Mouse (Mus musculus) Patski (cell line): ENCODE measurements around the gene Dnajc4. TPM values are rescaled to one million over a fixed set of nuclear protein-coding genes. Genes with fewer than 3 reads are reported as not detected.

Source experiments
- ATAC-seq: fragments of 100-300 bp; one replicate; pipeline ENCODE4 v1.8.0; 2021
- CTCF ChIA-PET: fragments of 350-600 bp; sonication (Branson Sonifier 250); formaldehyde crosslinking; loops from one replicate; lab custom pipeline; 2022; ENCODE audit warnings: inconsistent platforms; lab: Charles Lee
- POLR2A ChIA-PET: fragments of 350-600 bp; sonication (Branson Sonifier 250); formaldehyde crosslinking; loops from one replicate; lab custom pipeline; 2022; ENCODE audit warnings: antibody characterized with exemption, inconsistent platforms; lab: Charles Lee
- DNase-seq: peaks from one replicate; pipeline ENCODE4 v3.0.0-alpha.2; 2011; ENCODE audit warnings: low read depth, low spot score
- H3K27me3 ChIP-seq: fragments of 371-371 bp; one replicate; pipeline ENCODE4 v1.5.1; 2021
- CTCF ChIP-seq: fragments of 100-300 bp; IDR thresholded peaks from one replicate; pipeline ENCODE4 v1.5.1; 2021
- in situ Hi-C: fragments of 300-500 bp; cut with MboI; formaldehyde crosslinking; loops from 3 replicates; pipeline ENCODE4 v1.11.1; 2018; ENCODE audit warnings: low pct_unique_long_range_greater_than_20kb, mixed read lengths
- polyA plus RNA-seq: library from polyadenylated mRNA; unstranded; gene quantifications from one replicate; pipeline ENCODE4 v1.2.3, GENCODE M21; 2021

Gene Dnajc4
- polyA plus RNA-seq, 1 experiment from 2014 or later, result 26.0 TPM

- no peak for TF ChIP-seq CTCF
- ATAC-seq (no peak), DNase-seq (no peak)
- no peaks in the 10 kb centered on the region for H3K27me3 ChIP-seq
- POLR2A ChIA-PET, result interaction anchor here (0.6 to 3.7 kb wide), 7 partner anchors 14 to 130 kb away, joined by 3 to 20 read pairs (median 4); partner anchors contain the start of genes Bad, Gpr137 and Rps6ka4
- CTCF ChIA-PET, result interaction anchor here (1.0 to 3.6 kb wide), 8 partner anchors 9 to 48 kb away, joined by 3 to 21 read pairs (median 8); partner anchors contain the start of gene Fkbp2
- in situ Hi-C loops, result no loop called here
Measured at GRCm38 (mm10) chr19:6970460-6971085, 21.8 kb downstream of the Dnajc4 start.

- ChIA-PET CTCF (interaction anchor here (1.0 to 3.6 kb wide), 8 partner anchors 9 to 48 kb away, joined by 3 to 21 read pairs (median 8); partner anchors contain the start of gene Fkbp2), POLR2A (interaction anchor here (0.6 to 3.7 kb wide), 7 partner anchors 11 to 130 kb away, joined by 3 to 20 read pairs (median 4); partner anchors contain the start of genes Bad, Gpr137 and Rps6ka4)
- no peak for TF ChIP-seq CTCF
- peak; percentile 65 for ATAC-seq
- no peak for DNase-seq
- in situ Hi-C loops, result no loop called here
- H3K27me3 ChIP-seq, result no peaks in the 10 kb centered on the region
Measured at GRCm38 (mm10) chr19:6969665-6970381, 22.5 kb downstream of the Dnajc4 start.

GRCm38 (mm10) chr19:6969291-6969664 lies 23.1 kb downstream of the Dnajc4 start:
- no peak for TF ChIP-seq CTCF
- no peak for DNase-seq
- H3K27me3 ChIP-seq, result no peaks in the 10 kb centered on the region
- POLR2A ChIA-PET, result interaction anchor here (0.9 to 3.7 kb wide), 4 partner anchors 12 to 26 kb away, joined by 3 to 20 read pairs (median 6); partner anchors contain the start of genes Bad and Gpr137
- in situ Hi-C loops, result no loop called here
- ATAC-seq, result no peak
- CTCF ChIA-PET, result interaction anchor here (1.1 to 3.6 kb wide), 5 partner anchors 10 to 45 kb away, joined by 6 to 21 read pairs (median 11); partner anchors contain the start of gene Fkbp2

GRCm38 (mm10) chr19:6968491-6969271 lies 23.7 kb downstream of the Dnajc4 start:
- ChIA-PET POLR2A (interaction anchor here (0.9 to 3.7 kb wide), 5 partner anchors 12 to 26 kb away, joined by 3 to 20 read pairs (median 6); partner anchors contain the start of genes Bad and Gpr137), CTCF (interaction anchor here (0.9 to 3.6 kb wide), 3 partner anchors 11 to 17 kb away, joined by 3 to 21 read pairs (median 10); no protein-coding TSS in a partner anchor)
- ATAC-seq, result no peak
- no peaks in the 10 kb centered on the region for H3K27me3 ChIP-seq
- DNase-seq, result no peak
- in situ Hi-C loops, result no loop called here
- no peak for TF ChIP-seq CTCF

GRCm38 (mm10) chr19:6956461-6956860 lies 35.9 kb downstream of the Dnajc4 start:
- DNase-seq, result no peak
- POLR2A ChIA-PET, result interaction anchor here (1.2 to 1.3 kb wide), 2 partner anchors 14 to 15 kb away, joined by 3 to 4 read pairs; partner anchors contain the start of genes Bad and Gpr137

GRCm38 (mm10) chr19:6955424-6955823 lies 36.9 kb downstream of the Dnajc4 start:
- in situ Hi-C loops, result no loop called here
- ChIA-PET POLR2A (interaction anchor here (1.3 kb wide), 2 partner anchors 14 to 20 kb away, joined by 3 to 4 read pairs; partner anchors contain the start of genes Bad and Gpr137), CTCF (interaction anchor here (1.4 to 2.0 kb wide), 4 partner anchors 12 to 24 kb away, joined by 4 to 5 read pairs (median 5); partner anchors contain the start of genes Bad, Gpr137, Plcb3 and Ppp1r14b)
- no peaks in the 10 kb centered on the region for H3K27me3 ChIP-seq
- ATAC-seq, result no peak
- TF ChIP-seq CTCF, result no peak
- no peak for DNase-seq

More at GRCm38 (mm10) chr19:6956461-6956860, 35.9 kb downstream of the Dnajc4 start:
- in situ Hi-C loops, result no loop called here
- CTCF ChIA-PET, result no interaction called here
- H3K27me3 ChIP-seq, result no peaks in the 10 kb centered on the region
- no peak for TF ChIP-seq CTCF
- no peak for ATAC-seq

GRCm38 (mm10) chr19:6954046-6954445 lies 38.3 kb downstream of the Dnajc4 start:
- ATAC-seq (no peak), DNase-seq (no peak)
- ChIA-PET POLR2A (interaction anchor here (2.6 to 5.0 kb wide), 3 partner anchors 9 to 22 kb away, joined by 12 to 75 read pairs (median 44); partner anchors contain the start of genes Bad, Gpr137, Plcb3 and Ppp1r14b), CTCF (interaction anchor here (1.2 to 2.0 kb wide), 4 partner anchors 13 to 26 kb away, joined by 4 to 10 read pairs (median 5); partner anchors contain the start of genes Bad and Gpr137)
- TF ChIP-seq CTCF, result no peak
- in situ Hi-C loops, result no loop called here
- no peaks in the 10 kb centered on the region for H3K27me3 ChIP-seq

- ChIA-PET CTCF (interaction anchor here (0.9 to 3.5 kb wide), 8 partner anchors 10 to 27 kb away, joined by 3 to 21 read pairs (median 8); partner anchors contain the start of genes Bad, Gpr137 and Plcb3), POLR2A (interaction anchor here (1.0 to 5.0 kb wide), 8 partner anchors 10 to 39 kb away, joined by 4 to 75 read pairs (median 9); partner anchors contain the start of genes Bad, Dnajc4, Esrra and Gpr137)
- no peaks in the 10 kb centered on the region for H3K27me3 ChIP-seq
- DNase-seq (no peak), ATAC-seq (no peak)
- in situ Hi-C loops, result no loop called here
- no peak for TF ChIP-seq CTCF
Measured at GRCm38 (mm10) chr19:6952712-6953037, 39.7 kb downstream of the Dnajc4 start.
